Mouse (Mus musculus): ENCODE data around the gene Lmbrd1. TPM values are rescaled to one million over a fixed set of nuclear protein-coding genes. Genes with fewer than 3 reads are reported as not detected.

Lmbrd1 gene
- polyA plus RNA-seq, 2 experiments, result 31.4 to 36.0 TPM

GRCm38 (mm10) chr1:24719621-24720020 lies 41.2 kb downstream of the Lmbrd1 start:
- peak; percentile 22 for DNase-seq (ENCODE audit: low spot score)
- no peaks in the 10 kb centered on the region for H3K27me3 ChIP-seq (ENCODE audit: control insufficient read depth, insufficient read depth, low read length)
- no peaks in the 10 kb centered on the region for H3K9me3 ChIP-seq (ENCODE audit: control insufficient read depth, low read length)

GRCm38 (mm10) chr1:24720209-24720608 lies 41.8 kb downstream of the Lmbrd1 start:
- H3K4me3 ChIP-seq (replicated peaks; ENCODE audit: low read length), result no peak overlapping the region
- no peak overlapping the region for H3K4me2 ChIP-seq (replicated peaks; ENCODE audit: low read depth, low read length, severe bottlenecking)
- WGBS, result 64% methylated on average over 1 of the region's 1 CpGs
- no peaks in the 10 kb centered on the region for H3K4me1 ChIP-seq (ENCODE audit: control insufficient read depth, insufficient read depth, low read length)
- no peak overlapping the region for H3K9ac ChIP-seq (ENCODE audit: low read depth, low read length, severe bottlenecking)
- ATAC-seq (ENCODE audit: low FRiP score, low read depth), result no peak
- no peak overlapping the region for H3K27ac ChIP-seq (replicated peaks; ENCODE audit: low read depth, low read length)
- no peaks in the 10 kb centered on the region for H3K27me3 ChIP-seq (ENCODE audit: control insufficient read depth, insufficient read depth, low read length)
- TF ChIP-seq POLR2A (IDR thresholded peaks at IDR 0.05; ENCODE audit: borderline replicate concordance, extremely low read depth, insufficient read depth, insufficient read length), result no peak
- DNase-seq (ENCODE audit: low spot score), result no peak
- H3K36me3 ChIP-seq (ENCODE audit: control insufficient read depth, insufficient read depth, low read length), result peaks cover 10% of the 10 kb centered on the region
- H3K9me3 ChIP-seq (ENCODE audit: control insufficient read depth, low read length), result no peaks in the 10 kb centered on the region

More at GRCm38 (mm10) chr1:24719621-24720020, 41.2 kb downstream of the Lmbrd1 start:
- H3K4me1 ChIP-seq (ENCODE audit: control insufficient read depth, insufficient read depth, low read length), result no peaks in the 10 kb centered on the region
- no peak overlapping the region for H3K9ac ChIP-seq (ENCODE audit: low read depth, low read length, severe bottlenecking)
- H3K4me2 ChIP-seq (replicated peaks; ENCODE audit: low read depth, low read length, severe bottlenecking), result no peak overlapping the region
- no peak overlapping the region for H3K27ac ChIP-seq (replicated peaks; ENCODE audit: low read depth, low read length)
- H3K4me3 ChIP-seq (replicated peaks; ENCODE audit: low read length), result no peak overlapping the region
- whole genome bisulfite sequencing, result 58% methylated on average over 3 of the region's 3 CpGs
- ATAC-seq (ENCODE audit: low FRiP score, low read depth), result no peak
- no peak for TF ChIP-seq POLR2A (IDR thresholded peaks at IDR 0.05; ENCODE audit: borderline replicate concordance, extremely low read depth, insufficient read depth, insufficient read length)
- H3K36me3 ChIP-seq (ENCODE audit: control insufficient read depth, insufficient read depth, low read length), result peaks cover 16% of the 10 kb centered on the region

GRCm38 (mm10) chr1:24729784-24730183 lies 51.4 kb downstream of the Lmbrd1 start:
- Histone ChIP-seq H3K4me3 (replicated peaks; ENCODE audit: low read length) (no peak overlapping the region), H3K27me3 (ENCODE audit: control insufficient read depth, insufficient read depth, low read length) (no peaks in the 10 kb centered on the region), H3K9me3 (ENCODE audit: control insufficient read depth, low read length) (no peaks in the 10 kb centered on the region), H3K36me3 (ENCODE audit: control insufficient read depth, insufficient read depth, low read length) (peaks cover 45% of the 10 kb centered on the region), H3K27ac (replicated peaks; ENCODE audit: low read depth, low read length) (no peak overlapping the region), H3K4me1 (ENCODE audit: control insufficient read depth, insufficient read depth, low read length) (no peaks in the 10 kb centered on the region), H3K9ac (ENCODE audit: low read depth, low read length, severe bottlenecking) (no peak overlapping the region), H3K4me2 (replicated peaks; ENCODE audit: low read depth, low read length, severe bottlenecking) (no peak overlapping the region)
- no peak for DNase-seq (ENCODE audit: low spot score)
- ATAC-seq (ENCODE audit: low FRiP score, low read depth), result no peak
- no peak for TF ChIP-seq POLR2A (IDR thresholded peaks at IDR 0.05; ENCODE audit: borderline replicate concordance, extremely low read depth, insufficient read depth, insufficient read length)
- 93% methylated on average over 11 of the region's 11 CpGs for WGBS

GRCm38 (mm10) chr1:24732286-24732685 lies 53.9 kb downstream of the Lmbrd1 start:
- Histone ChIP-seq H3K9me3 (ENCODE audit: control insufficient read depth, low read length) (no peaks in the 10 kb centered on the region), H3K4me3 (replicated peaks; ENCODE audit: low read length) (no peak overlapping the region), H3K27ac (replicated peaks; ENCODE audit: low read depth, low read length) (no peak overlapping the region), H3K4me1 (ENCODE audit: control insufficient read depth, insufficient read depth, low read length) (no peaks in the 10 kb centered on the region), H3K4me2 (replicated peaks; ENCODE audit: low read depth, low read length, severe bottlenecking) (no peak overlapping the region), H3K27me3 (ENCODE audit: control insufficient read depth, insufficient read depth, low read length) (no peaks in the 10 kb centered on the region), H3K36me3 (ENCODE audit: control insufficient read depth, insufficient read depth, low read length) (peaks cover 45% of the 10 kb centered on the region), H3K9ac (ENCODE audit: low read depth, low read length, severe bottlenecking) (no peak overlapping the region)
- WGBS, result 79% methylated on average over 3 of the region's 3 CpGs
- no peak for DNase-seq (ENCODE audit: low spot score)
- ATAC-seq (ENCODE audit: low FRiP score, low read depth), result no peak
- TF ChIP-seq POLR2A (IDR thresholded peaks at IDR 0.05; ENCODE audit: borderline replicate concordance, extremely low read depth, insufficient read depth, insufficient read length), result no peak

DNA sequence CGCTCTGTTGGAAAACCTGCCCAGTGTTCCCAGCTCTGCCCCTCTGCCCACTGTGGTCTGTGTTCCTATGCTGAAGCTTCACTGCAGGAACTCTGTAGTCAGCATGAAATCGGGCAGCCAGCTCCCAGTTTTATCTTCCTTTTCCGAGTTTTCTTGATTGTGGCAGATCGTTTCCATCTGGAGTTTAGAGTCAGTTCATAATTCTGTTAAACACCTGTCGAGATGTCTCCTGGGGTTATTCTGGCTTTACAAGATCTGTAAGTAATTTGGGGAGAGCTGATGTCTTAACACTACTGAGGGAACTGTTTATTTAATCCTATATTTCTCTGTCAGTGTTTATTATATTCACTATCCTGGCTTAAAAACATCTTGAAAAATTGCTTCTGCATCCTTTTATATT lies 56.4 kb downstream of the Lmbrd1 start:
- no peak overlapping the region for H3K4me2 ChIP-seq (replicated peaks; ENCODE audit: low read depth, low read length, severe bottlenecking)
- no peaks in the 10 kb centered on the region for H3K4me1 ChIP-seq (ENCODE audit: control insufficient read depth, insufficient read depth, low read length)
- ATAC-seq (ENCODE audit: low FRiP score, low read depth), result no peak
- peaks cover 28% of the 10 kb centered on the region for H3K36me3 ChIP-seq (ENCODE audit: control insufficient read depth, insufficient read depth, low read length)
- TF ChIP-seq POLR2A (IDR thresholded peaks at IDR 0.05; ENCODE audit: borderline replicate concordance, extremely low read depth, insufficient read depth, insufficient read length), result no peak
- no peaks in the 10 kb centered on the region for H3K27me3 ChIP-seq (ENCODE audit: control insufficient read depth, insufficient read depth, low read length)
- H3K4me3 ChIP-seq (replicated peaks; ENCODE audit: low read length), result no peak overlapping the region
- H3K9ac ChIP-seq (ENCODE audit: low read depth, low read length, severe bottlenecking), result no peak overlapping the region
- H3K27ac ChIP-seq (replicated peaks; ENCODE audit: low read depth, low read length), result no peak overlapping the region
- no peak for DNase-seq (ENCODE audit: low spot score)
- 24% methylated on average over 5 of the region's 5 CpGs for WGBS
- H3K9me3 ChIP-seq (ENCODE audit: control insufficient read depth, low read length), result no peaks in the 10 kb centered on the region

GRCm38 (mm10) chr1:24740903-24741302 lies 62.5 kb downstream of the Lmbrd1 start:
- no peak overlapping the region for H3K9ac ChIP-seq (ENCODE audit: low read depth, low read length, severe bottlenecking)
- H3K4me2 ChIP-seq (replicated peaks; ENCODE audit: low read depth, low read length, severe bottlenecking), result no peak overlapping the region
- H3K27ac ChIP-seq (replicated peaks; ENCODE audit: low read depth, low read length), result no peak overlapping the region
- ATAC-seq (ENCODE audit: low FRiP score, low read depth), result no peak
- DNase-seq (ENCODE audit: low spot score), result no peak
- no peak overlapping the region for H3K4me3 ChIP-seq (replicated peaks; ENCODE audit: low read length)
- 88% methylated on average over 3 of the region's 3 CpGs for WGBS
- no peaks in the 10 kb centered on the region for H3K27me3 ChIP-seq (ENCODE audit: control insufficient read depth, insufficient read depth, low read length)
- no peaks in the 10 kb centered on the region for H3K9me3 ChIP-seq (ENCODE audit: control insufficient read depth, low read length)
- H3K4me1 ChIP-seq (ENCODE audit: control insufficient read depth, insufficient read depth, low read length), result no peaks in the 10 kb centered on the region
- TF ChIP-seq POLR2A (IDR thresholded peaks at IDR 0.05; ENCODE audit: borderline replicate concordance, extremely low read depth, insufficient read depth, insufficient read length), result no peak
- H3K36me3 ChIP-seq (ENCODE audit: control insufficient read depth, insufficient read depth, low read length), result peaks cover 7% of the 10 kb centered on the region; the same call in 1 of the 2 replicates
